Mouse (Mus musculus) neural tube, embryonic 15.5 days (tissue): Measurements from ENCODE around the gene Frmpd4. TPM values are rescaled to one million over a fixed set of nuclear protein-coding genes. Genes with fewer than 3 reads are reported as not detected.

Source experiments
- ATAC-seq: fragments of 200-750 bp; cut with Nextera tagmentation; 2 replicates; pipeline ENCODE4 v1.8.0; 2017; ENCODE audit warnings: mild to moderate bottlenecking, moderate TSS enrichment, moderate library complexity; ENCODE audit not compliant: low FRiP score
- H3K27ac ChIP-seq: fragments of 300-500 bp; sonication (generic); replicated peaks from 2 replicates; pipeline ENCODE4 v1.5.1; 2015; ENCODE audit warnings: mild to moderate bottlenecking, inconsistent platforms
- H3K27me3 ChIP-seq: fragments of 300-500 bp; sonication (generic); replicated peaks from 2 replicates; pipeline ENCODE4 v1.6.1; 2015; ENCODE audit warnings: inconsistent platforms
- H3K36me3 ChIP-seq: fragments of 300-500 bp; sonication (generic); 2 replicates; pipeline ENCODE4 v1.6.1; 2015; ENCODE audit warnings: inconsistent platforms
- H3K4me1 ChIP-seq: fragments of 300-500 bp; sonication (generic); 2 replicates; pipeline ENCODE4 v1.6.1; 2015; ENCODE audit warnings: inconsistent platforms
- H3K4me2 ChIP-seq: fragments of 300-500 bp; sonication (generic); 2 replicates; pipeline ENCODE4 v1.6.1; 2015; ENCODE audit warnings: inconsistent platforms, mild to moderate bottlenecking, moderate library complexity
- H3K4me3 ChIP-seq: fragments of 300-500 bp; sonication (generic); replicated peaks from 2 replicates; pipeline ENCODE4 v1.5.1; 2015; ENCODE audit warnings: mild to moderate bottlenecking, inconsistent platforms
- H3K9ac ChIP-seq: fragments of 300-500 bp; sonication (generic); replicated peaks from 2 replicates; pipeline ENCODE4 v1.6.1; 2015; ENCODE audit warnings: mild to moderate bottlenecking, inconsistent platforms
- H3K9me3 ChIP-seq: fragments of 300-500 bp; sonication (generic); replicated peaks from 2 replicates; pipeline ENCODE4 v1.6.1; 2016; ENCODE audit warnings: inconsistent platforms
- WGBS: fragments of 180-500 bp; shearing (Covaris S2); methylation state at CpG from one replicate; pipeline ENCODE4 v1.1.7; 2015; ENCODE audit warnings: mixed read lengths; 5-methylcytosine and 5-hydroxymethylcytosine counted together
- polyA plus RNA-seq: library from polyadenylated mRNA; unstranded; fragments of >200 nt; fragmentation: Nextera tagmentation; extraction: Ambion mirVana; gene quantifications from 2 replicates; pipeline ENCODE4 v1.2.1, GENCODE M21; 2015

Frmpd4 gene
- polyA plus RNA-seq, 1 experiment from 2014 or later = 1.5 TPM

DNA sequence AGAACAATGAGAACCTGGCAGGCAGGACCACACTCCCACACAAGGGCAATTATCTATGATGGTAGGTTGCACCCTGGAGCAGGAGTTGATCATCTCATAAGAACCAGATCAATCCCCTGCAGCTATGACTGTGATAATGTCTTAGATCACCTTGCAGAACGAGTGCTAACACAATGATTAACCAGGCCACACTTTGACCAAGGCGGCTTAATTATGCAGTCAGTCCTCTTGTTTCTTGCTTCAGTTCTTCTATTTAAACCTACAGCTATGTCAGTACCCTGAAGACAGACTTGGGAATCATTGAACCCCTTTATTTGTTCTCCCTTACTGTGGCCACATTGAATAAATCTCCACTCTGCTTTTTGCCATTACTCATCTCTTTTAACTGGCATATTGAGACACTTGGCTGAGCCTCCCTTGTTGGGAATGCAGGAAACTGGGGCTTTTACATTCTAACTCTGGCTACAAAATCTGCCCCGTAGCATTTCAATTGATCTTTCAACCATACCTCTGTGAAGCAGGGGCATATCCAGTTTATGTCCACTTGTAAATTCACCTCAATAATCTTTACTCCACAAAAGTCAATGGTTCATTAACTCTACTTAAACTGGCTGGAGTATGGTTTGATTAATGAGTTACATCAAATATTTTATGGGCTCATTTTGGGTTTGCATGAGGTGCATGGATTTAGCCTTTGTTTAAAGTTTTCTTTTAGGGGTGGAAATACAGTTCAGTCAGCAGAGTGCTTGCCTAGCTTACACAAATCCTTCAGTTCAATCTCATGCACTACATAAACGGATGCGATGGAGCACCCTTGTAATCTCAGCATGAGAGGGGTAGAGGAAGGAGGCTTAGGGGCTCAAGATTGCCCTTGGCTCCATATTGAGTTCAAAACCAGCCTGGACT, 227.5 kb downstream of the Frmpd4 start:
- no peak overlapping the region for H3K9ac ChIP-seq
- no peak overlapping the region for H3K4me3 ChIP-seq
- peaks cover 5% of the 10 kb centered on the region; the same call in 1 of the 2 replicates for H3K27me3 ChIP-seq
- no peaks in the 10 kb centered on the region for H3K4me1 ChIP-seq
- no peaks in the 10 kb centered on the region for H3K9me3 ChIP-seq
- ATAC-seq = no peak
- WGBS = 78% methylated on average over 5 of the region's 5 CpGs
- H3K36me3 ChIP-seq = no peaks in the 10 kb centered on the region
- H3K4me2 ChIP-seq = no peak overlapping the region
- no peak overlapping the region for H3K27ac ChIP-seq

DNA sequence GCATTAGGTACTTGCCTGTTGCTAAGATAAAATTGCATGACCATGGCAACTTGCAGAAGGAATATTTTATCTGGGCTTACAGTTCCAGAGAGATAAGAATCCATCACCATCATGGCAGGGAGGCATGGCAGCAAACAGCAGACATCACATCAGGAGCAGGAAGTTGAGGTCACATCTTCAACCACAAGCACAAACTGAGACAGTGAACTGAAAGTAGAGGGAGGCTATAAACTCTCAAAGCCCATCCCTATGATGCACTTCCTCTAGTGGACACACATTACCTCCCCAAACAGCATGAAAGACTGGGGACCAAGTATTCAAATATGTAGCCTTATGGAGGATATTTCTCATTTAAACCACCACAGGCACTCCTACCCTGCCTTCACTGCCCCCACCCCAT, 238.8 kb downstream of the Frmpd4 start:
- H3K4me1 ChIP-seq = no peaks in the 10 kb centered on the region
- no peak overlapping the region for H3K27ac ChIP-seq
- H3K9me3 ChIP-seq = no peaks in the 10 kb centered on the region
- no peak for ATAC-seq
- H3K36me3 ChIP-seq = no peaks in the 10 kb centered on the region
- H3K4me3 ChIP-seq = no peak overlapping the region
- H3K4me2 ChIP-seq = no peak overlapping the region
- H3K9ac ChIP-seq = no peak overlapping the region
- peaks cover 14% of the 10 kb centered on the region for H3K27me3 ChIP-seq

DNA sequence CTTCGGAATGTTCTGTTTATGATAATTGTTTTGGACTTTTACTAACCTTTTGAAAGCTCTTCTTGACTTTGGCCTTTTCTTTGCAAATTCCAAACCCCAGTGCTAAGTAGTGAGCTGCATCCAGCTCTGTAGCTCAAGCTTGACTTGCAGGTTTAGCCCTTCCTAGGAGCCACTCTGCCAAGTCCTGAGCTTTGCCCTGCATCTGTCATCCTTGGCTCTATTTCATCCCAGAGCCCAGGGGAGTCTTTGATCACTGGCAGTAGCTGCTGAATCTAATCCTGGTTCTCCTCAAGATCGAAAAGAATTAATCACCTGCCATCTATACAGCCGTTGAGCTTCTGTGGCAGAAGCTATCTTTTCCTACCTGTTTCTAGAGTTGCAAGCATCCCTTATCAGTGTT, 251.9 kb downstream of the Frmpd4 start:
- Histone ChIP-seq H3K9ac (no peak overlapping the region), H3K9me3 (no peaks in the 10 kb centered on the region), H3K27me3 (peaks cover 7% of the 10 kb centered on the region; the same call in 1 of the 2 replicates), H3K4me2 (no peak overlapping the region), H3K27ac (no peak overlapping the region), H3K4me3 (no peak overlapping the region), H3K36me3 (no peaks in the 10 kb centered on the region), H3K4me1 (no peaks in the 10 kb centered on the region)
- ATAC-seq = no peak
- WGBS = 77% methylated on average over 3 of the region's 3 CpGs

DNA sequence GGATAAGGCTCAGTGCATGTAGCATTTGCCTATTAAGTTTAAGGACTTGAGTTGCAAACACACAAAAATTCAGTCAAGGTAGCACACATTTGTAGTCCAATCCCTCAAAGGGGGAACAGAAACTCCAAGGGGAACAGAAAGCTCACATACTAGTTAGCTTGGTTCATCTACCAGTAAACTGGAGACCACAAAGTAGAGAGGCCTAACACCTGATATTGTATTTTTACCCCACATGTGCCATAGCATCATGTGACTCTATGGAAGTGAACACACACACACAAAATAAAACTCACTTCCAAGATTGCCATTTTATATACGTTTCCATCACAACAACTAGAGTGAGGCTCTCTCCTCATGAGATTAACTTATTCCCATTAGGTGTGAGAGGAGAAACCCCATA, 264.9 kb downstream of the Frmpd4 start:
- Histone ChIP-seq H3K36me3 (no peaks in the 10 kb centered on the region), H3K4me1 (no peaks in the 10 kb centered on the region), H3K9ac (no peak overlapping the region), H3K9me3 (no peaks in the 10 kb centered on the region), H3K27ac (no peak overlapping the region), H3K27me3 (peaks cover 10% of the 10 kb centered on the region; the same call in 1 of the 2 replicates), H3K4me3 (no peak overlapping the region), H3K4me2 (no peak overlapping the region)
- whole genome bisulfite sequencing = 86% methylated on average over 1 of the region's 1 CpGs
- no peak for ATAC-seq

DNA sequence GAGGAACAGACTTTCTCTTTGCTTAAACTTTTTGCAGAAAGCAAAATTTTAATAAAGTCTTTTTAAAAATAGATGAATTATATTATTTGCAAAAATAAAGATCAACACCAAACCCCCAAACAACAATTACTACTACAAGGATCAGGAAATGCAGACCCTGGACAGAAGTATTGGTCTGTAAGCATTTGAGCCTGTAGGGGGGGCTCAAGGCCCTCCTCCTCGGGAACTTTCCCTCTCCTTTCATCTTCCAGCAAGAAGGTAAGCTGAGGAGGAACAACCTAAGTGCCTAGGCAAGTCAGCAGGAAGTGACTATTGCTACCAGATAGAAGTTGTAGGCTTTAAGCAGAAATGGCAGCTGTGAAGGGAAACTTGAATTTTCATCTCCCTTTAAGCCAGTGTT, 266.9 kb downstream of the Frmpd4 start:
- peaks cover 15% of the 10 kb centered on the region; the same call in 1 of the 2 replicates for H3K27me3 ChIP-seq
- no peak for ATAC-seq
- H3K4me3 ChIP-seq = no peak overlapping the region
- no peaks in the 10 kb centered on the region for H3K4me1 ChIP-seq
- no peak overlapping the region for H3K27ac ChIP-seq
- 18% methylated on average over 1 of the region's 1 CpGs for WGBS
- H3K9me3 ChIP-seq = no peaks in the 10 kb centered on the region
- no peak overlapping the region for H3K9ac ChIP-seq
- no peaks in the 10 kb centered on the region for H3K36me3 ChIP-seq
- no peak overlapping the region for H3K4me2 ChIP-seq

DNA sequence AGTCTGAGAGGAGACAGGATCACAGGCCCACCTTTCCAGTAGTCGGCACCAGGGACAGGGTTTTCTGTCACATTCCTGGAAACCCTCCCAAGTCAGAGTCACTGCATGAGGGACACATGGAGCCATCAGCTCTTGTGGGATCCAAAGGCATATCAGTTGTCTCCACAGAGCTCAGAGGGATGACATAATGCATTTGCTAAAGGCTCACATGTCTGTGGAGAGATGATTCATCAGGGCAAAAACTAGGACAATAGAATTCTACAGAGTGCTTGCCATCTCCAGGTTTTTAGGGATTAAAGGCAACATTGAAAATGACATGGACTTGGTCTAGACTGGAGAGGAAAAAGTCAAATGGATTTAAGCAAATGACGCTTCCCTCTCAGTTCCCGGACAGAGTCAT, 284.5 kb downstream of the Frmpd4 start:
- H3K36me3 ChIP-seq = no peaks in the 10 kb centered on the region
- H3K27ac ChIP-seq = no peak overlapping the region
- WGBS = 89% methylated on average over 3 of the region's 3 CpGs
- H3K9ac ChIP-seq = no peak overlapping the region
- no peak overlapping the region for H3K4me2 ChIP-seq
- no peaks in the 10 kb centered on the region for H3K9me3 ChIP-seq
- no peak overlapping the region for H3K4me3 ChIP-seq
- H3K4me1 ChIP-seq = no peaks in the 10 kb centered on the region
- no peak for ATAC-seq
- peaks cover 10% of the 10 kb centered on the region; the same call in 1 of the 2 replicates for H3K27me3 ChIP-seq

DNA sequence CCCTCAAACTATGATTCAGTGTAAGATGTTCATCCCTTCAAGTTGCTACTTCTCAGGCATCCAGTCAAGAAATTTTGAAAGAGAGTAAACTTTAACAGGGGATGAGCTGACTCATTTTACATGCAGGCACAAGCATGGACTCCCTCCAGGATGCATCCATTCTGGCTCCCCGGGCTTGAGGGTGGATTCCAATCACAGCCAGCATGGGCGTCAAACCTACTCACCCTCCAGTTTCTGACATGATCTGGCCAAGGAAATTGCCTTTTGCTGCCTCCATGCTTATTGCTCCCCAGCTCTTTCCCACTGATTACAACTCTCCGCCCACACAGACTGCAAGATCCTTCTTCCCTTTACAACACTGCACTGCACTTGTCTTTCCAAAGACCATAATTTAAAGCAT, 370.0 kb downstream of the Frmpd4 start:
- 80% methylated on average over 3 of the region's 3 CpGs for WGBS
- Histone ChIP-seq H3K9ac (no peak overlapping the region), H3K4me3 (no peak overlapping the region), H3K9me3 (no peaks in the 10 kb centered on the region), H3K36me3 (no peaks in the 10 kb centered on the region), H3K4me1 (no peaks in the 10 kb centered on the region), H3K4me2 (no peak overlapping the region), H3K27ac (no peak overlapping the region), H3K27me3 (0 out of 2 replicates have a peak, but pooled peaks cover 3% of the 10 kb centered on the region)
- ATAC-seq = no peak

DNA sequence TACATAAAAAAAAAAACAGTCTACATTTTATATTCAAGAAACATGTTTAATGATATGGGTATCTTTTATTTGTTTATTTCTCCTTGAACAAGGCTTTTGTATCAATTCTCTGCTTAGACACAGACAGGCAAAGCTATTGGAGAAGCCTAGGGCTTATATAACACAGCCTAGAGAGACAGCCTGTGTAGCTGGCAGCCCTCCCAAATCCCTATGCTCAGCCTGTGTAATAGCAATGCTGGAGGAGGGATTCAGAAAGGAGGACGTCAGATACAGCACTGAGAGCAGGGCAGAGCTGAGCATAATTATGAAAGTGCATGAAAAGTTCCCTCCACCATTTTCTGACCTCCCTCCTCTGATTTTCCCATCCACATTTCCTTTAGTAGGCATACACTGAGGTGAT, 385.1 kb downstream of the Frmpd4 start:
- no peak overlapping the region for H3K9ac ChIP-seq
- no peak overlapping the region for H3K27ac ChIP-seq
- no peaks in the 10 kb centered on the region for H3K9me3 ChIP-seq
- 60% methylated on average over 1 of the region's 1 CpGs for WGBS
- H3K4me3 ChIP-seq = no peak overlapping the region
- H3K27me3 ChIP-seq = 0 out of 2 replicates have a peak, but pooled peaks cover 3% of the 10 kb centered on the region
- no peak overlapping the region for H3K4me2 ChIP-seq
- ATAC-seq = no peak
- no peaks in the 10 kb centered on the region for H3K4me1 ChIP-seq
- H3K36me3 ChIP-seq = no peaks in the 10 kb centered on the region

DNA sequence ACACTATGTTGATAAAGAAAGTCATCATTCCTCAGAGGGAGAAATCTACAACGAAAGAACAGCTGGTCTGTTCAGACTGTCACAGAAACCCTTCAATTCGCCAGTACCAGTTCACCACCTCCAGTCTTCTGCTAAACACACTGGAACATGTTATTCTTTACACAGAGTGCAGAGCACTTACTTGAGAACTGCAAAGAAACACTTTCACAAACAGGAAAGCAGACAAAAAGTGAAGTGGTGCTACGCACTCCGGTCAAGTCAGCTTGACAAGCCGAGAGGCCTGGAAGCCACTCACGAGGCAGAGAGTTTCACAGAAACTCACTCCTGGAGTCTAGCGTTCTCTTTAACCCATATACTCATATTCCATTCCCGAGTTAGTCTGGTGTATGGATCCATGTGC, 387.5 kb downstream of the Frmpd4 start:
- H3K27ac ChIP-seq = no peak overlapping the region
- 0 out of 2 replicates have a peak, but pooled peaks cover 3% of the 10 kb centered on the region for H3K27me3 ChIP-seq
- WGBS = 88% methylated on average over 8 of the region's 8 CpGs
- no peak for ATAC-seq
- H3K36me3 ChIP-seq = no peaks in the 10 kb centered on the region
- no peak overlapping the region for H3K4me3 ChIP-seq
- H3K9ac ChIP-seq = no peak overlapping the region
- no peaks in the 10 kb centered on the region for H3K9me3 ChIP-seq
- H3K4me2 ChIP-seq = no peak overlapping the region
- no peaks in the 10 kb centered on the region for H3K4me1 ChIP-seq

DNA sequence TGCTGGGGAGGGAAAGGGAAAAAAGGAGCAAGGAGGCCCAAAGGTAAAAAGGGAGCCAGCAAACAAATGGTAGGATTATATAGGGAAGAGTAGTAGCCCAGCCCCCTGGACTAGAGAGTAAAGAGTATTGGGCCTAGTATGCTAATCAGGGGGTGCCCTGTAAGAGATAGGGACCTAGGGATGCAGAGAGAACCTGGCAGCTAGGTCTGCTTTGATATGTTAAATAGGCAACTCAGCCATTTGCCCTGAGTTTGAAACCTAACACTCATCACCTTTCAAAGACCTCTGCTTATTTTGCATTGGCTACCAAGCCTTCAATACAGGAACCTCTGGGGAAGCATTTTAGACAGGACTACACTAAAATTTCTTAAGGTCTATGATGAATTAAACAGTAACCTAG, 414.0 kb downstream of the Frmpd4 start:
- no peaks in the 10 kb centered on the region for H3K36me3 ChIP-seq
- no peak for ATAC-seq
- no peak overlapping the region for H3K9ac ChIP-seq
- H3K4me2 ChIP-seq = no peak overlapping the region
- no peaks in the 10 kb centered on the region for H3K4me1 ChIP-seq
- no peaks in the 10 kb centered on the region; the same call in 1 of the 2 replicates for H3K27me3 ChIP-seq
- H3K4me3 ChIP-seq = no peak overlapping the region
- no peaks in the 10 kb centered on the region for H3K9me3 ChIP-seq
- no peak overlapping the region for H3K27ac ChIP-seq

DNA sequence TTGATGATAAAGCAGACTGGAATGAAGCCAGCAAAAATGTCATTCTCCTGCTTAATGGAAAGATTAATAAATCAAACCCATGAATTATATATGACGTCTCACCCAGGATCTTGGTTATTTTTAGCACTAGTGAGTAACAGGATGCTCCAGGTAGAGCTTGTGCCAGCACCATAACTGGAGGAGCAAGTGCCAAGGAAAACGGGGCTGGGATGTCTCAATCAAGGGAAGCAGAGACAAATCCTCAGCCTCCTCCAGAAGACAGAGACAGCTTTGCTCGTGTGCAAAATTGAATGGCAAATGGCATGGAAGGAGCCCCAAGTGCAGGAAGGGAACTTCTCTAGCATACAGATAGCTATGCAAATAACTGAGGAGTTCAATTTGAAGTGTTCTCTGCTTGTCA, 418.2 kb downstream of the Frmpd4 start:
- Histone ChIP-seq H3K4me1 (no peaks in the 10 kb centered on the region), H3K9me3 (no peaks in the 10 kb centered on the region), H3K27me3 (no peaks in the 10 kb centered on the region), H3K9ac (no peak overlapping the region), H3K27ac (no peak overlapping the region), H3K36me3 (no peaks in the 10 kb centered on the region), H3K4me2 (no peak overlapping the region), H3K4me3 (no peak overlapping the region)
- no peak for ATAC-seq
- 72% methylated on average over 3 of the region's 3 CpGs for WGBS

DNA sequence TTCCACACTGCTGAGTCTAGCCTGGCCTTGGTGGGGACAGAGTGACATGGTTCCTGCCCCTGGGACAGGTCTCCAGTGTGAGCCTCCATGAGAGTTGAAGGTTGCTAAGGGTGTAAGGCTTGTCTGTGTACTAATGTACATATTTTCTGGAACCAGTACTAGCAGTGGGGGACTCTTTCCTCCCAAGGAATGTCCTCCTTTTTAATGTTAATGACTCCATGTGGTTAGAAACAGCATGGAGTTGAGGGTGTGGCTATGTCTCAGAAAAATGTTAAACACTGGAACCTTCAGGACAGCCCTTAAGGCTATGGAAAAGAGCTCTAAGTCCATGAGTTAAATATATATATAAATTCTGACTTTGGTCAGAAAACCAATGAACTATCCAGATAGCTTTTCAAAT, 436.0 kb downstream of the Frmpd4 start:
- H3K4me3 ChIP-seq = no peak overlapping the region
- no peaks in the 10 kb centered on the region for H3K4me1 ChIP-seq
- no peaks in the 10 kb centered on the region for H3K9me3 ChIP-seq
- no peak for ATAC-seq
- no peak overlapping the region for H3K27ac ChIP-seq
- H3K27me3 ChIP-seq = peaks cover 9% of the 10 kb centered on the region; the same call in 1 of the 2 replicates
- H3K9ac ChIP-seq = no peak overlapping the region
- no peaks in the 10 kb centered on the region for H3K36me3 ChIP-seq
- no peak overlapping the region for H3K4me2 ChIP-seq
